Mouse (Mus musculus): ENCODE data around the gene Slc27a5. TPM values are rescaled to one million over a fixed set of nuclear protein-coding genes. Genes with fewer than 3 reads are reported as not detected.

Slc27a5 gene
- polyA plus RNA-seq, 2 experiments: 0.26 TPM; not detected in 1

DNA sequence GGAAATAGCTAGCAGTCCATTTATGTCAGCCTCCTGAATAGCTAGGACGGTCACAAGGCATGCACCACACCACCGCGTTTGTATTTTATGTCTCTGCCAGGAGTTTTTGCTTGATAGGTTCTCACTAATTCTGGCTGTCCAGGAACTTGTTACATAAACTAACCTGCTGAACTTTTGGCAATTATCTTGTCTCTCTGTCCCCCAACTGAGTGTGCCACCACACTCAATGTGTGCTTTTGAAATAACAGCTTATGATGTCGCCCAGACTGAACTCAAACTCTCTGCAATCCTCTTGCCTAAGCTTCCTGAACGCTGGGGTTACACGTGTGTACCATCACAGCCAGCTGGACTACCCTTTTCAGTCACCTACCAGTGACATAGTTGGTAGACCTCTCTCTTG lies 44.5 kb upstream of the Slc27a5 start:
- Histone ChIP-seq H3K9ac (ENCODE audit: low read depth, low read length, severe bottlenecking) (no peak overlapping the region), H3K27ac (replicated peaks; ENCODE audit: low read depth, low read length) (no peak overlapping the region), H3K27me3 (ENCODE audit: control insufficient read depth, insufficient read depth, low read length) (peaks cover 31% of the 10 kb centered on the region), H3K4me2 (replicated peaks; ENCODE audit: low read depth, low read length, severe bottlenecking) (no peak overlapping the region), H3K4me3 (replicated peaks; ENCODE audit: low read length) (no peak overlapping the region), H3K9me3 (ENCODE audit: control insufficient read depth, low read length) (no peaks in the 10 kb centered on the region), H3K4me1 (ENCODE audit: control insufficient read depth, insufficient read depth, low read length) (peaks cover 15% of the 10 kb centered on the region), H3K36me3 (ENCODE audit: control insufficient read depth, insufficient read depth, low read length) (no peaks in the 10 kb centered on the region)
- TF ChIP-seq POLR2A (IDR thresholded peaks at IDR 0.05; ENCODE audit: borderline replicate concordance, extremely low read depth, insufficient read depth, insufficient read length): no peak
- WGBS: 84% methylated on average over 6 of the region's 6 CpGs
- ATAC-seq (ENCODE audit: low FRiP score, low read depth) (no peak), DNase-seq (ENCODE audit: low spot score) (no peak)

DNA sequence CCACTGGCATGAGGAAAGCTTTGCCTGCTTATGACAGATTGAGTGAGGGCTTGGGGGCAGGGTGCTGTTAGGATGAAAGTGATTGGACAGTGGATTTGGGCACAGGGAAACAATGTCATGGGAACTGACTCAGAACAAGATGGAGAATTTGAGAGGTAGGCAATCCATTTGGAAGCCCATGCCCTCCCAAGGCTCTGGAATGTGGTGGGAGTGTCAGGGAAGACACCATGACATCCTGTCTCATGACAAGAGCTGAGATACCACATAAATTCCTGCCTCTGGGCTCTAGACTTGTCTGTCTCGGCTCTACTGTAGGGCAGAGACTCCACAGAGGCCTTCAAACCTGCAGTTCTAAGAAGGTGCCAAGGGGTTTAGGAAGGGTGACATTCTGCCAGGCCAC lies 43.3 kb upstream of the Slc27a5 start:
- H3K9me3 ChIP-seq (ENCODE audit: control insufficient read depth, low read length): no peaks in the 10 kb centered on the region
- ATAC-seq (ENCODE audit: low FRiP score, low read depth) (no peak), DNase-seq (ENCODE audit: low spot score) (no peak)
- H3K9ac ChIP-seq (ENCODE audit: low read depth, low read length, severe bottlenecking): no peak overlapping the region
- peaks cover 4% of the 10 kb centered on the region for H3K36me3 ChIP-seq (ENCODE audit: control insufficient read depth, insufficient read depth, low read length)
- TF ChIP-seq POLR2A (IDR thresholded peaks at IDR 0.05; ENCODE audit: borderline replicate concordance, extremely low read depth, insufficient read depth, insufficient read length): no peak
- WGBS: 75% methylated on average over 1 of the region's 1 CpGs
- no peak overlapping the region for H3K27ac ChIP-seq (replicated peaks; ENCODE audit: low read depth, low read length)
- no peak overlapping the region for H3K4me3 ChIP-seq (replicated peaks; ENCODE audit: low read length)
- no peak overlapping the region for H3K4me2 ChIP-seq (replicated peaks; ENCODE audit: low read depth, low read length, severe bottlenecking)
- peaks cover 31% of the 10 kb centered on the region for H3K27me3 ChIP-seq (ENCODE audit: control insufficient read depth, insufficient read depth, low read length)
- H3K4me1 ChIP-seq (ENCODE audit: control insufficient read depth, insufficient read depth, low read length): peaks cover 23% of the 10 kb centered on the region

DNA sequence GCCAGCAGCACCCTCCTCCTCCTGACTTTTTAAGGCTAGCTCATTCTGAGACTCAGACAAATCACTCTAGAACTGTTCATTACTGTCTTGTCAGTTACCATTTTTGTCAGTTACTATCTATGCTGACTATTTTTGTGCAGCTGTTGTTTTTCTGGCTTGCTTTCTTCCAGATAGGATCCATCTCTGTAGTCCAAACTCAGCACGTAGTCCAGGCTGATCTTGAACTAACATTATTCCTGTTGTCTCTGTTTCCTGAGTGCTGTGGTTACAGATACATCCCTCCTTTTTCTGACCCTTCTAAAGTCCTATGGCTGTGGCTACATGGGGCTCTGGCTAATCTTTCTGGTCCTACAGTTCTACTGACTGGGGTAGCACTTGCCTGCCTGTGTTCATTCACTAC lies 41.2 kb upstream of the Slc27a5 start:
- peaks cover 21% of the 10 kb centered on the region for H3K27me3 ChIP-seq (ENCODE audit: control insufficient read depth, insufficient read depth, low read length)
- WGBS: 88% methylated on average over 1 of the region's 1 CpGs
- DNase-seq (ENCODE audit: low spot score) (no peak), ATAC-seq (ENCODE audit: low FRiP score, low read depth) (no peak)
- H3K36me3 ChIP-seq (ENCODE audit: control insufficient read depth, insufficient read depth, low read length): peaks cover 20% of the 10 kb centered on the region
- H3K4me3 ChIP-seq (replicated peaks; ENCODE audit: low read length): 0 out of 2 replicates have a peak overlapping the region, but pooled peaks have one; percentile 59
- peak overlapping the region; percentile 82 for H3K9ac ChIP-seq (ENCODE audit: low read depth, low read length, severe bottlenecking)
- peaks cover 24% of the 10 kb centered on the region for H3K4me1 ChIP-seq (ENCODE audit: control insufficient read depth, insufficient read depth, low read length)
- H3K27ac ChIP-seq (replicated peaks; ENCODE audit: low read depth, low read length): no peak overlapping the region
- peak overlapping the region; percentile 79; the same call in 1 of the 2 replicates for H3K4me2 ChIP-seq (replicated peaks; ENCODE audit: low read depth, low read length, severe bottlenecking)
- no peak for TF ChIP-seq POLR2A (IDR thresholded peaks at IDR 0.05; ENCODE audit: borderline replicate concordance, extremely low read depth, insufficient read depth, insufficient read length)
- no peaks in the 10 kb centered on the region for H3K9me3 ChIP-seq (ENCODE audit: control insufficient read depth, low read length)

DNA sequence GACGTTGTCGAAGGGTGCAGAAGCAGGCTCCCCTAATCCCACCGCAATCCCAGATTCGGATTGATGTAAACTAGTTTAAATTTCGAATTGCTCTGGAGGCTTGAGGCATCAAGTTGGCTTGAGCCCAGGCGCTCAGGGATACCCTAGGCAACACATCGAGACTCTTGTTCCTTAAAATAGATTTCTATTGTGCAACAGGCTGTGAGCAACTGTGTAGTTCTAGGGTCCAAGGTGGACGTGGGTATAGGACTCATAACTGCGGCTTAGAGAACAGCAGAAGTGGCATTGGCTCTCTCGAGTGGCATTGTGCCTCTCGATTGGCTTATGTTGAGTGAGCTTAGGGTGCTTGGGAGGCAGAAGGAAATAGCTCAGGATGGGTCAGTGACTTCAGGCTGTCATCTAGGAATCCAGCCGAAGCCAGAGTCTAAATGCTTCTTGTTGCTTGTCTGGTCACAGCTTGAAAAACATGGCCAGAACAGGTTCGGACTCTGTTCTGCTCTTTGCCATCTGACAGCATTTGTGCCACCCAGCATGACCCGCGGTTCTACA lies 40.7 kb upstream of the Slc27a5 start:
- no peaks in the 10 kb centered on the region for H3K9me3 ChIP-seq (ENCODE audit: control insufficient read depth, low read length)
- peak overlapping the region; percentile 98 for H3K27ac ChIP-seq (replicated peaks; ENCODE audit: low read depth, low read length)
- peak overlapping the region; percentile 82 for H3K9ac ChIP-seq (ENCODE audit: low read depth, low read length, severe bottlenecking)
- TF ChIP-seq POLR2A (IDR thresholded peaks at IDR 0.05; ENCODE audit: borderline replicate concordance, extremely low read depth, insufficient read depth, insufficient read length): no peak
- peak; percentile 32 for DNase-seq (ENCODE audit: low spot score)
- peaks cover 20% of the 10 kb centered on the region for H3K36me3 ChIP-seq (ENCODE audit: control insufficient read depth, insufficient read depth, low read length)
- no peak for ATAC-seq (ENCODE audit: low FRiP score, low read depth)
- 21% methylated on average over 15 of the region's 15 CpGs for WGBS
- peak overlapping the region; percentile 79 for H3K4me2 ChIP-seq (replicated peaks; ENCODE audit: low read depth, low read length, severe bottlenecking)
- H3K27me3 ChIP-seq (ENCODE audit: control insufficient read depth, insufficient read depth, low read length): peaks cover 16% of the 10 kb centered on the region
- peaks cover 23% of the 10 kb centered on the region for H3K4me1 ChIP-seq (ENCODE audit: control insufficient read depth, insufficient read depth, low read length)
- H3K4me3 ChIP-seq (replicated peaks; ENCODE audit: low read length): peak overlapping the region; percentile 59

DNA sequence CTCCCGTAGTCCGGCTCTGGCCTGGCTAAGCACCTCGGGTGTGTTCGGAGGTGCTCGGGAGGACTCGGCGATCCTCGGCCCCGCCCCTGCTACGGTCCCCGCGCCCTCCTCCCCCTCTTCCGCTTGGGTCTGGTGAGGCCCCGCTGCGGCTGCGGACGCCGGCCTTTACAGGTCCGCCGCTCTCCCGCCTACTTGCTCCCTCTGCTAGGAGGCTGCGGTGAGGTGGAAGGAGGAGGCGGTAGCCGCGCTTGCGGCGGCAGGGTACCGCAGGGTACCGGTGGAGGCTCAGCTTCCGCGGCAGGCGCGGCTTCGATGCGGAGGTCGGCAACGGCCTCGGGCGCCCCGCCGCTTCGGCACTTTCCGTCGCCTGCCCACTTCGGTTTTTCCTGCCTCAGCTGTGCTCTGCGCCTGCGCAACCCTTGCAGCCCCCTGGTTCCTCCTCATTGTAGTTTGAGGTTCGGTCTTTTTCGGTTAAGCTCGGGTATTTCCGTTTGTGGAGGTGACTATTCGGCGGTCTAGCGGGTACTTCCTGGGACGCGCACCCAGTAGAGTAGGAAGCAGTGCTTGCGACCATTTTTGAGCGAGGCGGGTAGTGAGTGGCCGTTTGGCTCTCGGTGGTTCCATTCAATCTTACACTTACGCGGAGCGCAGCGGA lies 40.0 kb upstream of the Slc27a5 start, which contains the start of gene Ube2m:
TSS of gene Ube2m (minus strand) at position 375 of the 655 bp plus-strand sequence.
- H3K4me1 ChIP-seq (ENCODE audit: control insufficient read depth, insufficient read depth, low read length): peaks cover 19% of the 10 kb centered on the region
- peak within 1 kb of the TSS; percentile 82 for H3K9ac ChIP-seq (ENCODE audit: low read depth, low read length, severe bottlenecking)
- WGBS: under 1% methylated on average over 40 of the region's 65 CpGs
- H3K27me3 ChIP-seq (ENCODE audit: control insufficient read depth, insufficient read depth, low read length): peaks cover 9% of the 10 kb centered on the region
- no peaks in the 10 kb centered on the region for H3K9me3 ChIP-seq (ENCODE audit: control insufficient read depth, low read length)
- H3K36me3 ChIP-seq (ENCODE audit: control insufficient read depth, insufficient read depth, low read length): peaks cover 26% of the 10 kb centered on the region
- H3K4me3 ChIP-seq (replicated peaks; ENCODE audit: low read length): peak within 1 kb of the TSS; percentile 59
- peak within 1 kb of the TSS; percentile 98 for H3K27ac ChIP-seq (replicated peaks; ENCODE audit: low read depth, low read length)
- peak; percentile 90 for ATAC-seq (ENCODE audit: low FRiP score, low read depth)
- DNase-seq (ENCODE audit: low spot score): peak; percentile 98
- peak within 1 kb of the TSS; percentile 90 for H3K4me2 ChIP-seq (replicated peaks; ENCODE audit: low read depth, low read length, severe bottlenecking)
- peak; percentile 96 for TF ChIP-seq POLR2A (IDR thresholded peaks at IDR 0.05; ENCODE audit: borderline replicate concordance, extremely low read depth, insufficient read depth, insufficient read length)
